Mouse (Mus musculus) G1E-ER4 (cell line): ENCODE measurements around the gene Cyp2d34. TPM values are rescaled to one million over a fixed set of nuclear protein-coding genes. Genes with fewer than 3 reads are reported as not detected.

ENCODE experiments used
- GATA1 ChIP-seq: IDR thresholded peaks from one replicate; pipeline ENCODE4 v1.8.0; 2012; ENCODE audit warnings: low read length, inconsistent platforms
- polyA plus RNA-seq: library from polyadenylated mRNA; stranded (reverse); fragments of >175 nt; gene quantifications from 2 replicates; pipeline ENCODE4 v1.2.3, GENCODE M21; 2012

The Cyp2d34 gene
- polyA plus RNA-seq = not detected in 2 replicates

DNA sequence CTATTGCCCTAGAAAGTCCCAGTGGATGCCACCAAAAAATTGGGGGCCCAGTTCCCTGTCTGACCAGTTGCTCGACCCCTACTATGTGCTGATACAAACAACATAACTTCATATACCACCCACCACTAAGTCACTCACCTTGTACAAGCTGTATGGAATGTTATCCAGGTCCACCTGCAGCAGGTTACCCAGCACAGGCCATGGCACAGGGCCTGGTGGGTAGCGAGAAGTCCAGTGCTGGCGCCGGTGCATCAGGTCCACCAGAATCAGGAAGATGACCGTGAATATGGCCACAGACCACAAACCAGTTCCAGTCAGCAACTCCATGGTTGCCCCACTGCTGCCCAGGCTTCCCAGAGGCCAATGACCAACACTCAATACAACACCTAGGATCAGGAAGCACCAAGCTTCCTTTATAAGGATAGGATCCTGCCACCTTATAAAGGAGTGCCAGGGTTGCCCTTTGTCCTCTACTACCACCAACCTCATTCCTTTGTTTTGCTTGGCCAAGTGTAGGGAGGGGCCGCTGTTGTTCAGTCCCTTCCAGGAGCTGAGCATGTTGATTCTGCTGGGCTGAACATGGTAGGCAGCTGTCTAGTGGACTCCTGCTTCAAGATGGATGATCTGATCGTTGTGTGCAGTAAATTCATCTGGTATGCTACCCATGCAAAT, at the start of gene Cyp2d34:
Gene Cyp2d34 (minus strand): TSS at position 416 of the 672 bp plus-strand sequence.
- no peak for TF ChIP-seq GATA1

DNA sequence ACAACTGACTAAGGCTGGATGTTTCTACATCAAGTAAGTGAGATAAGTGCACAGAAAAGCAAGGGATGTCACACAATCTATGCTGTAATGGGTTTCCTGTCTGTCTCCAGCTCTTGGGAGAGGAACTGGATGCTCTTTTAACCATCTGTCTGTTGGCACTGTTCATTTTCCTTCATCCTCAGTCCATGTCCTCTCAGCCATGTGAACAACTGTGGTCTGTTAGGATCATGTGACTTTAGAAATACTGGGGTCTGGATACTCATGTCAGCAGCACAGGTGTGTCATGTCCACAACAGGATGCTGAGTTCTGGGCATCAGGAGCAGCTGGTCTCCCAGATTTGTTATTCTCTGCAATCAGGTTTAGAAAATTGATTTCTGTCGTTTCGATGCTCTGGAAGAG, 35.6 kb upstream of the Cyp2d34 start:
- TF ChIP-seq GATA1 = no peak

DNA sequence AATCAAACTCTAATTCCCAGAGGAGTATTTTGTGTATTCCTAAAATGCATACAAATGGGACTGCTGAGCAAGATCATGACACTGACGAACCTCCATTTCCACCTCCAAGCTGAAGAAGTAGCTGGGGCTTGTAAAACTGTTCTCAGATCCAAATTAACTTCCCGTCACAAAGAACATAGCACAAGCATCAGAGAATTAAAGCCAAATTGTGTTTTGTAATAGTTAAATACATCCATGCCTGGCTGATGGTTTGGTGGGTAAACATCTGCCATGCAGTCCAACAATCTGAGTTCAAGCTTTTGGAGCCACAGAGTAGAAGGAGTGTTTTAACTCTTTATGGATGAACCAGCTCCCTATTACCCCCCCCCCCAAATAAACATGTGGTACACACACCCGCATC, 23.6 kb upstream of the Cyp2d34 start:
- no peak for TF ChIP-seq GATA1

DNA sequence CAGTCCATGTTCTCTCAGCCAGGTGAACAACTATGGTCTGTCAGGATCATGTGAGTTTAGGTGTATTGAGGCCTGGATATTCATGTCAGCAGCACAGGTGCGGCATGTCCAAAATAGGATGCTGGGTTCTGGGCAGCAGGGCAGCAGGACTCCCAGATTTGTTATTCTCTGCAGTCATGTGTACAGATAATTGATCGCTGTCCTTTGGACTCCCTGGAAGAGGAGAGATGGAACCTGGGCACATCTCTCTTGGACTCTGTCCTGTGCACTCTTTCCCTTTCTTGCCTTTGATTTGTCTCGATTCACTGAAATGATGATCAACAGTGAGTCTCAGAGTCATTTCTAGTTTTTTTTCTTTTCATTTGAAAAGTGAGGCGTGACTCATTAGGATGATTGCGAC, 23.0 kb upstream of the Cyp2d34 start:
- no peak for TF ChIP-seq GATA1

DNA sequence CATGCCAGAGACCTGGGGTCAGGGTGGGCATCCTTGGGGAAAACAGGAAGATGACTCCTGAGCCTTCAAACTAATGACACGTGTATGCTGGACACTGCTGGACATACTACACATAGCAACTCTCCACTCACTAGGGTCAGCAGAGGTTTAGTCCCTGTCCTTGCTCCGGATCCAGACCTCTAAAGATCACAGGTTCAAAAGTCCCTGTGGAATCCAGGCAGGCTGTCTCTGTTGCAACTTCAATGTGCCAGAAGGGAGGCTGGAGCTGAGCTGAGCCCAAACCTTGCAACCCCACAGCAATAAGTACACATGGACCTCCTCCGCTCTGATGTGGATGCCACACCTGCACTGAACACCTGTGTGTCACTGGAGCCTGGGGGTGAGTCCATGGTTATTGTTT, 22.0 kb upstream of the Cyp2d34 start:
- no peak for TF ChIP-seq GATA1

DNA sequence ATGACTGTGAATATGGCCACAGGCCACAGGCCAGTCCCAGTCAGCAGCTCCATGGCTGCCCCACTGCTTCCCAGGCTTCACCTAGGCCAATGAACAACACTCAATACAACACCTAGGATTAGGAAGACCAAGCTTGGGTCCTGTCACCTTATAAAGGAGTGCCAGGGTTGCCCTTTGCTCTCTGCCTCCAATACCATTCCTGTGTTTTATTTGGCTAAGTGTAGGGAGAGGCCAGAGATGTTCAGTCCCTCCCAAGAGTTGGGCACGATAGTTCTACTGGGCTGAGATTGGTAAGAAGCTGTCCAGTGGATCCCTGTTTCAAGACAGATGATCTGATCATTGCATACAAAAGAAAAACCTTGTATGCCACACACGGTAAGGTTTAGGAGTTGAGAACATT, 21.2 kb upstream of the Cyp2d34 start:
- TF ChIP-seq GATA1 = no peak

DNA sequence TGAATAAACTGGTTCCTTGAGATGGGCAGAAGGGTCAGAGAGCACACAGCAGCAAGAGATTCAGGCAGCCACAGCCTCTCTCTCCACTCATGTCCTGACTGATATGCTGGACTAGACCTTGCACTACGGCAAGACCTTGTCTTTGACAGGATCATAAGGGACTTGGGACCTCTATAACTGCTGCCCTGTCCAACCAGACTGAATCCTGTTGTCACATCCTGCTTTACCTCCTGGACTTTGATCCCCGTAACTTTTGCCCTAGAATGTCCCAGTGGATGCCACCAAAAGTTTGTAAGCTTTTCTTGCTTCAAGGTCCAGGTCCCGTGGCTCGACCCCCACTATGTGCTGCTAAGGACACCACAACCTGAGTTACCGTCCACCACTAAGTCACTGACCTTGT, 20.6 kb upstream of the Cyp2d34 start:
- TF ChIP-seq GATA1 = no peak

DNA sequence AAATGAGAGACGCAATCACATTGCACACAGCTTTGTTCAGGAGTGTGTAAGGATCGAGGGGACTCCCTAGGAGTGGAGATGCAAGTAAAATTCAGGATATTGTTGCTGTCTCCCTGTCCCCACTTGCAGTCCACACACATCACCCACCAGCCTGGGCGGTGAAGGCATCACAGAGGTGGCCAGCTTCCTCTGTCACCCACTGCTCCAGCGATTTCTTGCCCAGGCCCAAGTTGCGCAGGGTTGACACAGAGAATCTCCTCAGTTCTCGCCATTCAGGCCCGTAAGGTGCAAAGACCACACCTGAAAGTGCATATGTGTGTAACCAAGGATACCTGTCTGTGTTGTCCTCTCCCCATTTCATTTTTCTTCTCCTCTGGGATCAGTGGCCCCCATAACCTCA, 19.5 kb upstream of the Cyp2d34 start:
- no peak for TF ChIP-seq GATA1

DNA sequence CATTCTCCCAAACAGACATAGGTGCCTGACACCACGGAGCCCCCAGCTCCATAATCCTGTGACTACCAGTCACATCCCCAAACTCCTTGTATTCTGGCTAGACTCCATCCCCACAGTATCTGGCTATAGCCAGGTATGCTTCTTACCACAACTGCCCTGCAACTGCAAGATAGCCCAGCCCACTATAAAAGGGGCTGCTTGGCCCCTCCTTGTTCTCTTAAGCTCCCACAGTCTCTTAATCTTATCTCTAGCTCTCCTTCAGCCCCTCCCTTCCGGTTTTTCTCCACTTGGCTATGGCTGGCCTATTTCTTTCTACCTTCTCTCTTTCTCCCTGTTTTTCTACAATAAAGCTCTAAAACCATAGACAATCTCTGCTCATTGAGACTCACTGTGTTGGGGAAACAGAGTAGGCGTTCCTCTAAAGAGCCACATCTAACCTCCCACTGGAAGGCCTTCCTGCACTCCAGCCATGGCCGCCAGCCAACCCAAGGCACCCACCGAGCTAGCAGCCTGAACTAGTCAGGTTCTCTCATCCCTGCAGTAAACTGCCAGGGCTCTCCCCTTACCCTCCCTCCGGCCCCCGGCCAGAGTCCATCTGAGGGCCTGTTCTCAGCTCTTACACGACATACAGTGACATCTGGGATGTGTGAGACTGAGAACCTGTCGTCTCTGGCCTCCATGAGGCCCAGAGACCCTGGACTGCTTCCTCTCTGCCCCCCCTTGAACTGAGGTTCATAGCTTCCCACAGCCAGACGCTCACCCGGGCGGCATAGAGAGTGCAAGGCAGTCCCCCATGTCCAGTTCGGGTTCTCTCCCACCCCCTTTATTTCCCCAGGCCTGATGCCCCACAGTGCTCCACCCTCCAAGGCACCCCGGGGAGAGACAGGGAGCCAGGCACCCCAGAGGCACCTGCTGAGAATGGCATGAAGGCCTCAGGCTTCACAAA, 16.7 kb upstream of the Cyp2d34 start:
- no peak for TF ChIP-seq GATA1

DNA sequence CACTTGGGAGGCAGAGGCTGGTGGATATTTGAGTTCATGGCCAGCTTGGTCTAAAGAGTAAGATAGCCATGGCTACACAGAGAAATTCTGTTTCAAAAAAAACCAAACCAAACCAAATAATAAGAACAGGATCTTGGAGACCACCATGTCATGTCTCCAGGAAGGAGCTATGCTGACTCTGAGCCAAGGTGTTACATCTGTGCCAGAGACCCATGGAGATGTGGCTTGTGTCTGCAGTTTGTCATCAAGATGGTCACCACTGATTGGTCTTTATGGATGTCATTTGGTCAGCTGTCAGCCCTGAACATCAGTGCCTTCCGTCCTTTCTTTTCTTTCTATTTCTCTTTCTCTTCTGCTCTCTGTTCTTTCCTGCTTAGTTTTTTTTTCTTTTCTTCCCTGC, 14.2 kb upstream of the Cyp2d34 start:
- no peak for TF ChIP-seq GATA1

DNA sequence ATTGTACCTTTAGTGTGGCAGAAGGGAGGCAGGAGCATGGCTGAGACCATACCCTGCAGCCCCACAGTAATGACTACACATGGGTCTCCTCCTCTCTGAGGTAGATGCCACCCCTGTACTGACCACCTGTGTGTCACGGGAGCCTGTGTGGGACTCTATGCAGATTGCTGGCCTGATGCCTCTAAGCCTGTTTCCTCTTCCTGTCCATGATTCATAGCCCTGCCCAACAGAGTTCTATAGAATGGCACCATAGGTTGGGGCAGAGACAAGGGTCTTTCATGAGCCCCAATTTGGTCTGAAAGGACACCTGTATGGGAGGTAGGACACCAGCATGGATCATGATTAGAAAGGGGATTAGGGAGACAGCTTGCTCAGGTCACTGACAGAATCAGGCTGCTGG, 1.2 kb upstream of the Cyp2d34 start:
- no peak for TF ChIP-seq GATA1

DNA sequence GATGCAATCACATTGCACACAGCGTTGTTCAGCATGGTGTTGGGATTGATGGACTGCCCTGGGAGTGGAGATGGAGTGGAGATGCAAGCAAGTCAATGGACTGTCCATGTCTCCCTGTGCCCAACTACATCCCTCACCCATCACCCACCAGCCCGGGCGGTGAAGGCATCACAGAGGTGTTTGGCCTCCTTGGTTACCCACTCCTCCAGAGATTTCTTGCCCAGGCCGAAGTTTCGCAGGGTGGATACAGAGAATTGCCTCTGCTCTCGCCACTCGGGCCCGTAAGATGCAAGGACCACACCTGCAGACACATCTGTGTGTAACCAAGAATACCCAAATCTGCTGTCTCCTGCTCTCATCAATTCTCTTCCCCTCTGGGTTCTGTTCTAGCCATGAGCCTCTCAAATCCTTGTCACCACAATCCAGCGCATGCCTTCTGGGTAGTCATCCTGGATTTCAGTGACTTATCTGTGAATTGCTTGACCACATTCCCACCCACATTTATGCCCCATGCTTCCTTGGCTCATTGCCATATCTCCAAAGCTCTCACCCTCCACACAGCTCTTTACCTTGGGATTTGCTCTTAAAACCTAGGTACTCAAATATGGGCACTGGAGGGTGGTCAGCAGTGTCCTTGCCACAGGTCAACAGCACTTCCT, 2.3 kb downstream of the Cyp2d34 start:
- no peak for TF ChIP-seq GATA1

DNA sequence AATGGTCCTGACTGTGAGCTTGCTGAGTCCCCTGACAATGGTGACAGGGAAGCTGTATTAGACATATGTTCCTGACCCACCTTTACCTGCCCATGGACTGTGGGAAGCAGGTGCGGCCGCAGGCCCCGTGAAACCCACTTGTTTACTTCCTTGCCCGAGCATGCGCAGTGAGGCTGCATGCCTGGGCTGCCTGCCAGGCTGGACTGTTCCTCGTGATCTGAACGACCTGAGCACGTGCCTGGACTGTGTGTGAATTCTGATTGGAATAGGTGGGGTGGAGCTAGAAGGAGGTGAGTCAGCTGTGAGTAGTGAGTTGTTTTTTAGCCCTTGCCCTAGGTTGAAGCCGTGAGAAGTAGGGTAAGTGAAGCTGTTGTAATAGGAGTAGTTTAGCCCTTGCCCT, 38.1 kb downstream of the Cyp2d34 start:
- no peak for TF ChIP-seq GATA1

DNA sequence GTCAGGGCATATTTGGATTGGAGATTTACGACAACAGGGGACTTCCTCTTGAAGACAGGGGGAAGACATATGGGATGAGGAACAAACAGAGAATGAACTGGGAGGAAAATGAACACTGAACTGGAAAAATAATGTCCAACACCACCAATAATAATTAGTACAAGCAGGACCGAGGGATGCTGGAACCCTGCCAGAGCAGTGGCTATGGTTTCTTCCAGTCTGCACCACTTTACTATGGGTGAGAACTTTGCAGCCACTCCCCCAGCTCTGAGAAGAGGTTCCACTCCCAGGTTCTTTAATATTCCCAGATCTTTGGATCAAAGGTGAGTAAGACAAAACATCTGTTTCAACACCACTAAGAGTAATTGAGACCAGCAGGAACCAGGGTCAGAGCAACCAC, 41.7 kb downstream of the Cyp2d34 start:
- no peak for TF ChIP-seq GATA1

DNA sequence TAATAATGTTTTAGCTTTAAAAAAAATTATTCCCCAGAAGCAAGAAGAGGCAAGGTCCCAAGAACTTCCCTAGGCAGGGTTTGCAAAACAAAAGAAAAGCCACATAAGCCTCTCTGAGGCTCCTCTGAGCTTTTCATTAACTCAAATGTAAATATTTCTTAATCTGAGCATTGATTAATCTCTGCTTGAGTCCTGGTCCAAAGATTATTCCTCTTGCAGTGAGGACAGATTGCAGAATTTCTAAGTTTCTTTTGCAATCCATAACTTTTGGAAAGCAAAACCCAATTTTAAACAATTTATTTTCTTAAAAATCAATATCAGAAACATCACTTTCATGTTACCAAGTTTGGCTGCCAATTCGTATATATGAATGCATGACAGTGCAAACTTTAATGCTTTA, 47.9 kb downstream of the Cyp2d34 start:
- no peak for TF ChIP-seq GATA1

Other genes with a start within 250 kb of the Cyp2d34 start
- 0.10 TPM in 1 of 2 replicates, not detected in the other for gene Cyp2d22, start 240.7 kb downstream of the Cyp2d34 start, polyA plus RNA-seq
- not detected in 2 replicates for gene Cyp2d11, start 226.9 kb downstream of the Cyp2d34 start, polyA plus RNA-seq
- gene Cyp2d10, start 213.8 kb downstream of the Cyp2d34 start, polyA plus RNA-seq = not detected in 2 replicates
- gene Cyp2d9, start 187.5 kb downstream of the Cyp2d34 start, polyA plus RNA-seq = not detected in 2 replicates
- not detected in 2 replicates for gene Cyp2d12, start 65.9 kb downstream of the Cyp2d34 start, polyA plus RNA-seq
- not detected in 2 replicates for gene Cyp2d40, start 143.2 kb upstream of the Cyp2d34 start, polyA plus RNA-seq
- gene Cyp2d26, start 173.3 kb upstream of the Cyp2d34 start, polyA plus RNA-seq = not detected in 2 replicates